Mouse (Mus musculus): ENCODE data around the gene Shmt2. TPM values are rescaled to one million over a fixed set of nuclear protein-coding genes. Genes with fewer than 3 reads are reported as not detected.

The Shmt2 gene
- total RNA-seq, 2 experiments from 2014 or later = 25.4 to 27.6 TPM

DNA sequence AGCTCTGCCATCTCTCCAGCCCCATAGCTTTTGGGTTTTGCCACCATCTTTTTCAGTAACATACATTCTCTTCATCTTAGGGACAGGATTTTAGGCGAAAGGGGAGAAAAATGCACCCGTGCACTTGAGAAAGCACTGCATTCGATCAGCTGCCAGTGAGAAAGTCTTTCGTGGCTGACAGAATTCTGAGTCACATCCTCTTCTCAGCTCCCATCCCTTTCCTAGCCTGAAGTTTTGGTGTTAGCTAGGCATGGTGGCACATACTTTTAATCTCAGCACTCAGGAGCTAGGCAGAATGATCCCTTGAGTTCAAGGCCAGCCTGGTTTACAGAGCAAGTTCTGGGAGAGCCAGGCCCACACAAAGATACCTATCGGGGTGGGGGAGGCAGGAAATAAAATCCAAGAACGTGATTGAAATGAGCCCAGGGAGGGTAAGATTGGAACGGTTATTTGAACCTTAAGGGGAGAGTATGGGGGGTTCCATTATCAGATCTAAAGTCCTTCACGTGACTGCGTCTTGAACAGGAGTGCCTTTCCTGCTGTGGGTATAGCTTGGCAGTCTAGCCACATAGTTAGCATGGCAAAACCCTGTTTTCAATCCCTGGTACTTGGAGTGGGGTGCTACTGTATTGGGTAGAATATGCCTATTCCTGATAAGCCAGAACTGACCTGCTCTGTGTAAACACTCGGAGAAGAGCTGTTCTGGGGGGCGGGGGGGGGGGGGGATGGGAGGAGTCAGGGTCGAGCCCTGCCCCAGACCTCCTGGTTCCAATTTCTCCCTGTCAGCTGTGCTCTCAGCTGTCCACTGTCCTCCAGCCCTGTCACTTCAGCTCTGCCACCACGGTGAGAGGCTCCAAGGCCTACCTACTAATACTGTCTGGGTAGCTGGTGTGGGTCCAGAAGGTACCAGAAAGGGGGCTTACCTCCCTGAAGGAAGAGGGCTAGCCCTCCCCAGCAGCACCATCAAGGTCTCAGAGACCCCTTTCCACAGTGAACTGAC, 21.1 kb downstream of the Shmt2 start, which contains the start of gene Stac3:
Stac3 (plus strand) TSS at position 793 of the 1,000 bp plus-strand sequence.
- TF ChIP-seq CTCF (conservative IDR thresholded peaks at IDR 0.05) = no peak
- Histone ChIP-seq H3K4me3 (no peak within 1 kb of the TSS), H3K27ac (no peak within 1 kb of the TSS)
- no peak for DNase-seq (ENCODE audit: low spot score in 2 of 2)

DNA sequence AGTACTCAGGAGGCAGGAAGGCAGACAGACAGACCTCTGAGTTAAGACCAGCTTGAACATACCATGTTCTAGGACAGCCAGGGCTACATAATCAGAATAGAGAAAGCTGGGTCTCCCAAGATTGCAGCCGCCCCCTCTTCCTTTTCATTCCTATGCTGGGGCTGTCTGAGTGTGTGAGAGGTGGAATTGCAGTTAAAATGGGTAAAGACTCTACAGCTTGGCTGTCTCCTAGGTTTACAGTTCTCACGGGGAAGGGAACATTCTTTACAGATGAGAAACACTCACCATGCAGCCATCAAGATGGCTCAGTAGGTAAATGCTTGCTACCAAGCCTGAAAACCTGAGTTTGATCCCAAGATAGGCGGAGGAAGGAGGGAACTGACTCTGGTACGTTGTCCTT, 22.2 kb downstream of the Shmt2 start:
- no peak overlapping the region for H3K4me3 ChIP-seq
- no peak for TF ChIP-seq CTCF (conservative IDR thresholded peaks at IDR 0.05)
- no peak overlapping the region for H3K27ac ChIP-seq
- no peak for DNase-seq (ENCODE audit: low spot score in 2 of 2)

DNA sequence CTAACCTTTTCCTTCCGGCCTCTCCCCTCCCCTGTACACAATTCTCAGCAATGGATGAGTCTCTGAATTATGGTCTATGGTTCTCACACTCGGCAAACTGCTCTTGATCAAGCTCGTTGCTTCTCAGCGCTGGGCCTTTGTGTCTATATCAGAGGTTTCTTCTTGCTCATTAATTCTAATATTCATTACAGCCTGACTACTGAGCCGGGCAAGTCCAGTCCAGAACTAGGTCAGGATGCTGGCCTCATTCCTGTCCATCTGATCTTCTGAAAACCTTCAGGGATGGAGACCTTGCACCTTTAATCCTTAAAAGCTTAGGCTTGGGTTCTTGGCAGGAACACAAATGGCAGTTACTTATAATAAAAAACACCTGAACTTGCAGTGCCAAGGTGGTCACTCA, 22.7 kb downstream of the Shmt2 start:
- no peak for DNase-seq (ENCODE audit: low spot score in 2 of 2)
- no peak for TF ChIP-seq CTCF (conservative IDR thresholded peaks at IDR 0.05)
- no peak overlapping the region for H3K4me3 ChIP-seq
- no peak overlapping the region for H3K27ac ChIP-seq

DNA sequence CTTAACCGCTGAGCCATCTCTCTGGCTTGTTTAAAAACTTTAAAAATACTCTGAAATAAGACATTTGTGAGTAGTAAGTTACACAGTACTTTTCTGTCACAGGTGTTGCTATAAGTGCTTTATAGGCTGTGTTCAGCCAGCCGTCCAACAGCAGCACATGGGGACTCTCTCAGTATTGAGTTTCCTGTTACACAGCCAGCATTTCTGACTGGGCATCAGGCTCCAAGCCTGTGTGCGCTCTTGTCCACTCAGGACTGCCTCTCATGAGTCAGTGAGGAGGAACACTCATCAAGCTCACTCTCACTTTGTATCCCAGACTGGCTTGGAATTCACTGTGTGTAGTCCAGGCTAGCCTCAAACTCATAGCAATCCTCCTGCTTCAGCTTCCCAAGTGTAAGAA, 26.1 kb downstream of the Shmt2 start:
- H3K4me3 ChIP-seq = no peak overlapping the region
- no peak for TF ChIP-seq CTCF (conservative IDR thresholded peaks at IDR 0.05)
- H3K27ac ChIP-seq = no peak overlapping the region
- DNase-seq (ENCODE audit: low spot score in 2 of 2) = no peak

DNA sequence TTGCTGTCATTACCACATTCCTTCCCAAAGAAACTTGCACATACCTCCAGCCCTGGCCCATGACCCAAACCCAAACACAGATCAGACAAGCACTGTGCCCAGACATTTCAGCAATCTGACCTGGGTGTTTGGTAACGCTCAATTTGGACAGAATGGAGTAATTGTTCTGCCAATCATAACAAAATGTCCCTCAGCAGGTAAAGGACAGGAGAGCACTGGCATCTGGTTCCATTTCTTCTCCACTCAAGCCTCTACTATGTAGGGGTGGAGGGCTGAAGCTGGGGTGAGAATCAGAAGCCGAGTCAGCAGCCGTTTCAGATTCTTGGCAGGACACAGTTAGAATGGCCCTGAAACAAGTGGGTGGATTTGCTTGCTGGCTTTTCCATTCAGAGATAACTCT, 30.1 kb downstream of the Shmt2 start:
- no peak for TF ChIP-seq CTCF (conservative IDR thresholded peaks at IDR 0.05)
- no peak for DNase-seq (ENCODE audit: low spot score in 2 of 2)
- H3K4me3 ChIP-seq = no peak overlapping the region
- H3K27ac ChIP-seq = no peak overlapping the region

DNA sequence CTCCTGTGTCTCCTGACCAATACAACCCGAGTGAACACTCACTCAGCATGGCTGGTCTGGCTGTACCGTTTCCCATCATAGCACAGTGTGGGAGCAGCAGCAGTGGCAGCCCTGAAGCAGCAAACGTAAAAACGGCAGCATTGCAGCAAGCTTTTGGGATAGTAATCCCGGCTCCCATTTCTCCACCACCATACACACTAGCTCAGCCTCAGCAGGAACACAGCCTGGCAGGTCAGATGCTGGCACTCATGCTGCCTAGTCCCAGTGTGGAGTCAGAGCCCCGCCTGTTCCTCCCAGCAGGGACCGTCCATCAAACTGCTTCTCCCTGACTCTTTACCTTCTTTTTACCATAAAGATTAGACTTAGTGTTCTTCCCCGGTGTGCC, 31.1 kb downstream of the Shmt2 start:
- Histone ChIP-seq H3K4me3 (no peak overlapping the region), H3K27ac (peak overlapping the region; percentile 4; the same call in 1 of the 2 replicates)
- no peak for DNase-seq (ENCODE audit: low spot score in 2 of 2)
- no peak for TF ChIP-seq CTCF (conservative IDR thresholded peaks at IDR 0.05)

DNA sequence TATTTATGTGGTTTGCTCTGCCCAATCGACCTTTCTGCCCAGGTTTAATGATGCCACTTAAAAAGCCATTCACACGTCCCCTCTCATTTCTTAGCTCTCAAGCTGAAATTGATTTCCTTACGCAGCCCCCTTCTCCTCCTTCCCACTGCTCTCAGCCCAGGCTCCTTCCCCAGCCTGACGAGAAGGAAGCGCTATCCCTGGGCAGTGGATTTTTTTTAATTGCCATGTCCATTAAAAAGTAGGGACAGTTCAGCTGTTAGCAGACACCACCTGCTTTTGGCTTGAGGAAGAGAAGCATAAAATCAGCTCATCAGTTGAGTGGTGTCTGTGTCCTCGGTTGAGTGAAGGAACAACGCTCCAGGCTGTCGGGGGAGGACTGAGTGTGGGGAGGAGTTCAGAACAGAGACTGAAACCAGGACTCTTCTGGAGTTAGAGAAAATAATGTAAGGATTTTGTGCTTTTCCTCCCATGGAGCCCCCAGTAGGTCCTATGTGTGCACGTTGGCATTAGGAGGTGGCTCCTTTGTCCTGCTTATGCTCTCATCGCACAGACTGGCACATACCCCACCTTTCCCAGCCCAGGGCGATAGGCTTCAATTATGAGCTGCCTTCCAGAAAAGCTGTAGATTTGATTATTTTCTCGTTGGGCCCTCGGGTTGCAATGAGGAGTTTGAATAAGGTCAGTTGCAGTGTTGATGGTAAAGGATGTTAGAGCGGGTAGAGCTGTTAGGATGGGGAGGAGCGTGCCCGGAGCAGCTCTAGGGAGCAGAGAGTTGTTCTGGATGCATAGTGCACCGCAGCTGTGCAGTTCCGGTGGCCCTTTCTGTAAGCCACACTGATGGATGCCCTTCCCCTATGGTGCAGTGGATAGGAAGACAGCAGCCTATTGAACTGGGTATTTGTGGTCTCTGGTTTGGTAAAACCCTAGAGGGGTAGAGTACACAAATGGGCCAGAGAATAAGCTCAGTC, 31.8 kb downstream of the Shmt2 start:
- Histone ChIP-seq H3K4me3 (no peak overlapping the region), H3K27ac (peak overlapping the region; percentile 4; the same call in 1 of the 2 replicates)
- no peak for DNase-seq (ENCODE audit: low spot score in 2 of 2)
- TF ChIP-seq CTCF (conservative IDR thresholded peaks at IDR 0.05) = no peak

DNA sequence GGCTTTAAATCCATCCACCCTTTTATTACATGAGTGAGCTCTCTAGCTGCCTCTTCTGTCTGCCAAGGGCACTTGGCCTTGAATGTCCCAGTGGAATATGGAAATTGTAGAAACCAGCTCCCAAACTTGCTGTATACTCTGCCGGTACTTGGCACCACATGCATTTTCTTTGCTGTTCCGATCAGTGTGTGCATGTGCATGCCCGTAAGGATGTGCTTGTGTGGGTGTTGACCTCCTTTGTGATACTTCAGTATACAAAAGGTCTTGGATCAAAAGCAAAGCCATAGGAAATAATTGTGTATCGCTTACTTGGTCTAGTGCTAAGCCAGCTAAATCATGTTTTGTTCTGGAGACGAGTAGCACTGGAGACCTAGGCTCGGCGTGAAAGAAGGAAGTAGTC, 33.4 kb downstream of the Shmt2 start:
- no peak for DNase-seq (ENCODE audit: low spot score in 2 of 2)
- H3K27ac ChIP-seq = no peak overlapping the region
- no peak for TF ChIP-seq CTCF (conservative IDR thresholded peaks at IDR 0.05)
- no peak overlapping the region for H3K4me3 ChIP-seq

DNA sequence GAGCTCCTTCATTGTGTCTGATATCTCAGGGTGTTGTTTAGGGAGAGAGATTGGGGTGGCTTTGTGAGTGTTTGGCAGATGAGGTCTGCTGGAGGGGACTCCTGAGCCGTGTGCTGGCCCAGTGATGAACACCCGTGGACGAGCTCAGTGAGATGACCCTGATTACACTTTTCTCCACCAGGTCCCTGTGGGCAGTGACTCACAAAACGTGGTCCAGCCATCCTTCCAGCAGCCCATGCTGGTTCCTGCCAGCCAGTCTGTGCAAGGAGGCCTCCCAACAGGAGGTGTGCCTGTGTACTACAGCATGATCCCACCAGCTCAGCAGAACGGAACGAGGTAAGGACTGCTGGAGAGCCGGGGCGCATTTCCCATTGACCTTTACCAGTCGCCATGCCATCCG, 37.0 kb downstream of the Shmt2 start:
- peak overlapping the region; percentile 36; the same call in 1 of the 2 replicates for H3K27ac ChIP-seq
- TF ChIP-seq CTCF (conservative IDR thresholded peaks at IDR 0.05) = no peak
- DNase-seq (ENCODE audit: low spot score in 2 of 2) = no peak
- no peak overlapping the region for H3K4me3 ChIP-seq

DNA sequence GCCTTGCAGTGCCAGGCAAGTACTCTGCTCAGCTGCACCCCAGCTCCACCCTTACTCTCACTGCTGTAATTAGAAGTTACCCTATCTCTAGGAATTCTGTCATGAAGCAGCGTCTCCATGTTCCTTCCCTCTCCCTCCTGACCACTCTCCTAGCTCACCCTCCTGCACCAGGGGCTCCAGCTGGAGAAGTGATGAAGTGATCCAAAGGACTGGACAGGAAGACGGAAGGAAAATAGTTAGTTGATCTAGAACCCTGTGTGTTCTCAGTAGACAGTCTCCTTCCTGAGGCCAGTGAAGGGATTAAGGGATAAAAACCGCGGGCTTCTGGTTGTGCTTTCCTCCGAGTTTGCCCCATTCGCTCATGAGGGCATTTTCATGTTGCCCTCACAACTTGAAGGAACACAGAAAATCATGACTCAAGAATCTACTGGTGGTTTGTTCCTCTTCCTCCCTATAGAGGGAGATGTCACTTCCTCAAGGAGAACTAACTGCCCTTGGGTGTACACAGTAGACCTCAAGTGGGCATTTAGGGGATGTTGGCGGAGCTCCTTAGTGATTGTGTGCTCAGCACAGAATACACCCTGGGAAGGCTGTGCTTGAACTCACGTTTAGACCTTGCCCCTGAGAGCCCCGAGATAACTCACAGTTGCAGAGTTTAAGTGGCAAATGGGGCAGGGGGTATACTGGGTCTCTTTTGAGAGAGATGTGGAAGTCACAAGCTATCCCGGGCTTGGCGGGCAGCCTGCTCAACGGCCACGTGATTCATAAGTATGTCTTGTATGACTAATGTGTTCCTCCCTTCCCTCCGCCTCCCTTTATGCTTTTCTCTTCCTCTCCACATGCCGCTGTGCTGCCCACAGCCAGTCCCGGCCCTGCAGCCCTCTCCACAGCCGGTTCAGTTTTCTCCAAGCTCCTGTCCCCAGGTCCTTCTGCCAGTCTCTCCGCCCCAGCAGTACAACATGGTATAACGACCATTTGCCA, 41.1 kb downstream of the Shmt2 start:
- peak; percentile 64 to 74 for DNase-seq (ENCODE audit: low spot score in 2 of 2)
- H3K4me3 ChIP-seq = peak overlapping the region; percentile 13; the same call in 1 of the 2 replicates
- peak; percentile 55 for TF ChIP-seq CTCF (conservative IDR thresholded peaks at IDR 0.05)
- H3K27ac ChIP-seq = peak overlapping the region; percentile 75

DNA sequence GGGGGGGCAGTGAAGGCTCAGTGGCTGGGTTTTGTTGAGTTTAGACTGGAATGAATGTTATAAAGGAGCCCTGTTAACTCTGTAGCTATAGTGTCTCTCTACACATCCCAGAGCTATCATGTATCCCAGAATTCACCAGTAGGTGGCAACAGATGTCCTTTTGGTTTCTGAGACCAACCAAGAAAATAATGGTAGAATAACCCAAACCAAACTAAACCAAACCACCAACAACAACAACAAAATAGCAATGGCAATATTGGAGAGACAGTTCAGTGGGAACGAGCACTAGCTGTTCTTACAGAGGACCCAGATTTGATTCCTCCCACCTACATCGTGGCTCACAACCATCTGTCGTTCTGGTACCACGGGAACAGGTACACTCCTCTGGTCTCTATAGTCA, 43.1 kb downstream of the Shmt2 start:
- no peak overlapping the region for H3K4me3 ChIP-seq
- H3K27ac ChIP-seq = peak overlapping the region; percentile 63; the same call in 1 of the 2 replicates
- DNase-seq (ENCODE audit: low spot score in 2 of 2) = peak; percentile 37 to 47
- peak; percentile 78 for TF ChIP-seq CTCF (conservative IDR thresholded peaks at IDR 0.05)

DNA sequence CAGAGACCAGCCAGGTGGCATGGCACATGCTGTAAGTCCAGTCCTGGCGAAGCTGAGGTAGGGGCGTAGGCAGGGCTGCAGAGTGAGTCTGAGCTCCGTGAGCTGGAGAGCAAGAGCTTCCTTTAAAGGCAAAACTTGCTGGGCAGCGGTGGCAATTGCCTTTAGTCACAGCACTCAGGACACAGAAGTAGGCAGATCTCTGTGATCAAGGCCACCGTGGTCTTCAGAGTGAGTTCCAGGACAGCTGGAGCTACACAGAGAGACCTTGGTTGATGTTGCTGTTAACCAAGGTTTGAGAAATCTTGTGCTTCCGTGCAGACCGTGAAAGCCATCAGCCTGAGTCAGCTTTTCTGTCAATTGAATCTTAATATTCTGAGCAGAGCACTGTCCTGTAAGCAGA, 44.9 kb downstream of the Shmt2 start:
- peak overlapping the region; percentile 32; the same call in 1 of the 2 replicates for H3K27ac ChIP-seq
- TF ChIP-seq CTCF (conservative IDR thresholded peaks at IDR 0.05) = no peak

More for the DNA sequence above, 44.9 kb downstream of the Shmt2 start:
- no peak overlapping the region for H3K4me3 ChIP-seq
- DNase-seq (ENCODE audit: low spot score in 2 of 2) = no peak
